Mouse (Mus musculus) embryonic fibroblast, embryonic 13.5 days (primary cell): Measurements from ENCODE around the gene Mpped2. TPM values are rescaled to one million over a fixed set of nuclear protein-coding genes. Genes with fewer than 3 reads are reported as not detected.

ENCODE experiments used
- H3K27ac ChIP-seq: 2 replicates; pipeline ENCODE4 v1.5.1; 2012; ENCODE audit warnings: low read length, control low read depth, inconsistent platforms; ENCODE audit not compliant: insufficient read depth
- H3K4me1 ChIP-seq: 2 replicates; pipeline ENCODE4 v1.6.1; 2011; ENCODE audit warnings: low read length; ENCODE audit not compliant: control insufficient read depth, insufficient read depth
- H3K4me3 ChIP-seq: 2 replicates; pipeline ENCODE4 v1.5.1; 2011; ENCODE audit warnings: mild to moderate bottlenecking, control low read depth, low read length; ENCODE audit not compliant: insufficient read depth
- CTCF ChIP-seq: IDR thresholded peaks from 2 replicates; pipeline ENCODE4 v1.5.1; 2011; ENCODE audit warnings: mild to moderate bottlenecking, control low read depth, low read length, moderate library complexity, borderline replicate concordance; ENCODE audit not compliant: insufficient read depth
- POLR2A ChIP-seq: IDR thresholded peaks from 2 replicates; pipeline ENCODE4 v1.6.1; 2011; ENCODE audit warnings: low read depth, mild to moderate bottlenecking, control low read depth, low read length, moderate library complexity
- polyA plus RNA-seq: library from polyadenylated mRNA; stranded (reverse); fragments of >200 nt; gene quantifications from 2 replicates; pipeline ENCODE4 v1.2.4, GENCODE M21; 2011; ENCODE audit warnings: low read depth; ENCODE audit not compliant: missing spikeins, insufficient read length

Gene Mpped2
- polyA plus RNA-seq, 1 experiment, result 9.8 TPM

GRCm38 (mm10) chr2:106744086-106744485 is 51.0 kb downstream of the Mpped2 start:
- H3K27ac ChIP-seq, result no peak overlapping the region
- H3K4me1 ChIP-seq, result no peaks in the 10 kb centered on the region
- no peak for TF ChIP-seq POLR2A
- TF ChIP-seq CTCF, result no peak
- no peak overlapping the region for H3K4me3 ChIP-seq

- no peak overlapping the region for H3K27ac ChIP-seq
- H3K4me1 ChIP-seq, result no peaks in the 10 kb centered on the region
- TF ChIP-seq POLR2A, result no peak
- no peak for TF ChIP-seq CTCF
- H3K4me3 ChIP-seq, result no peak overlapping the region
Observed at GRCm38 (mm10) chr2:106744601-106745000, 51.5 kb downstream of the Mpped2 start.

DNA sequence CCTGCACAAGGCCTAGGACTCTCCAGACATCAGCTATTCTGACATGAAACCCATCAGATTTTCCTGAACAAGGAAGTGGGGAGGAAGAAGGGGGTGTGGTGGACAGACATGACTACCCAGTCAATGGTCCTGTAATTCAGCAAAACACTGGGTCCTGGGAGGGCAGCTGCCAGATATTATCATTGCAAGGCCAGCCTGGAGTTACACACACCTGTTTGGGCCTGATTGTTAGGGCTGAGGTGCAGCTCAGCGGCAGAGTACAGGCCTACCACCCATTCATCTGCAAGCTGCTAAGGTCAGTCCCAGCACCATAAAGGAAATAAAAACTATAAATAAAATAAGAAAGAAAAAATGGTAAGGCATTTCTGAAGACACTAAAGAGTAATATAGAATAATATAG is 52.3 kb downstream of the Mpped2 start:
- H3K27ac ChIP-seq, result no peak overlapping the region
- no peaks in the 10 kb centered on the region for H3K4me1 ChIP-seq
- no peak for TF ChIP-seq POLR2A
- TF ChIP-seq CTCF, result no peak
- no peak overlapping the region for H3K4me3 ChIP-seq

DNA sequence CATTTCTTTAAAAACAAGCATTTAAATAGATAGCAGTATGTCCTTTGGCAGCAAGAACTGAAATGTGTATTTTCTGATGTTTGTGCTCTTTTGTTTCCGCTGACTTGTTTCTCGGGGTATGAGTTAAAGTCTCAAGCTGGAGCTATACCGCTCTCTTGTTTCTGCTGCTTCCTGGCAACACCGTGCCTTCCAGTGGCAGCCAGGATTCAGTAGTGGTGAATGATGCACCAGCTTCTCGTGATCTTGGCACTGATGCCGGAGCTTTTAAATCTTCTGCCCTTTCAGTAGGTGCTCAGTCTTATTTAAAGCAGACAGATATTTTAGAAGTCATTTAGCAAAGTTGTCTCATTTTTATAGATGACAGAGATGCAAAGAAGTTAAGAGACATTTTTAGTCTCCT is 53.1 kb downstream of the Mpped2 start:
- Histone ChIP-seq H3K27ac (no peak overlapping the region), H3K4me3 (no peak overlapping the region), H3K4me1 (no peaks in the 10 kb centered on the region)
- TF ChIP-seq POLR2A, result no peak

GRCm38 (mm10) chr2:106746905-106747304 is 53.8 kb downstream of the Mpped2 start:
- H3K27ac ChIP-seq, result no peak overlapping the region
- H3K4me3 ChIP-seq, result no peak overlapping the region
- no peak for TF ChIP-seq POLR2A
- TF ChIP-seq CTCF, result no peak
- no peaks in the 10 kb centered on the region for H3K4me1 ChIP-seq

GRCm38 (mm10) chr2:106747342-106747741 is 54.3 kb downstream of the Mpped2 start:
- TF ChIP-seq CTCF (no peak), POLR2A (no peak)
- H3K4me3 ChIP-seq, result no peak overlapping the region
- H3K4me1 ChIP-seq, result no peaks in the 10 kb centered on the region
- H3K27ac ChIP-seq, result no peak overlapping the region

GRCm38 (mm10) chr2:106750878-106751277 is 57.8 kb downstream of the Mpped2 start:
- no peak for TF ChIP-seq POLR2A
- TF ChIP-seq CTCF, result no peak
- Histone ChIP-seq H3K4me1 (no peaks in the 10 kb centered on the region), H3K4me3 (no peak overlapping the region), H3K27ac (no peak overlapping the region)

DNA sequence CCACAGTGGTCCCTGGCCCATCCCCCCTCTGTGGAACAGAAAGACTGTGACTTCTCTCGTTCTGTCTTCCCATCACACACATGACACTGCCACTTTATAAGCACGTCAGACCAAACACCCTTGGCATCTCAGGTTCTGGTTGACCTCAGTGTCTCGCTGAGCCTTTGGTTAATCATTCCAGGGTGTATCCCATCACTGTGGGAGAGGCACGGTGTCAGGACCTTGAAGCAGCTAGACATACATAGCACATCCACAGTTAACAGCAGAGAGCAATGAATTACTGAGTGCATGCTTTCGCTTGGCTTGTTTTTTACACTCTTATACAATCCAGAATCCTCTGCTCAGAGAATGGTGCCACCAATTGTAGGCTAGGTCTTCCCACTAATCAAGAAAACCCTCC is 60.6 kb downstream of the Mpped2 start:
- Histone ChIP-seq H3K4me3 (no peak overlapping the region), H3K4me1 (no peaks in the 10 kb centered on the region), H3K27ac (no peak overlapping the region)
- TF ChIP-seq POLR2A (no peak), CTCF (no peak)

- Histone ChIP-seq H3K4me1 (no peaks in the 10 kb centered on the region), H3K27ac (no peak overlapping the region), H3K4me3 (no peak overlapping the region)
- TF ChIP-seq POLR2A (no peak), CTCF (no peak)
Observed at GRCm38 (mm10) chr2:106754696-106755095, 61.6 kb downstream of the Mpped2 start.

- no peak for TF ChIP-seq POLR2A
- TF ChIP-seq CTCF, result no peak
- Histone ChIP-seq H3K4me1 (no peaks in the 10 kb centered on the region), H3K4me3 (no peak overlapping the region), H3K27ac (no peak overlapping the region)
Observed at GRCm38 (mm10) chr2:106756354-106757103, 63.5 kb downstream of the Mpped2 start.

DNA sequence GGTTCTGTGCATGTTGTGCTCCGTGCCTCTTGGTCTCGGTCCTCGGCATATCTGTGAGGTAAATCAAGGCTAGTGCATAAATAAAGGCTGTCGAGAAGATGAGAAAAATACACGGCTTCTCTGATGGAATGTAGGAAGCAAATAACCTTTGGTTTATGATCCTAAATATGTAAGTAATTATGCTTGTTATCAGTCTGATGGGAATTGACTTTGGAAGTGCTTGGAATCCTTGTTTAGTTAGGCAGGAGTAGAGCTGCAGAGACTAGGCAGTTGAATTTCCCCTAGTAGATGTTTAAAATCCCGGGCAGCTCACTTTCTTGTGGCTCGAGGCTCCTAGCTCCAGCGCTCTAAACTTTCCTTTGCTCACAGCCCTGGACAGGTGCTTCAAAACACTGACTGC is 69.9 kb downstream of the Mpped2 start:
- Histone ChIP-seq H3K27ac (no peak overlapping the region), H3K4me3 (no peak overlapping the region), H3K4me1 (no peaks in the 10 kb centered on the region)
- no peak for TF ChIP-seq POLR2A
- no peak for TF ChIP-seq CTCF

- Histone ChIP-seq H3K4me3 (no peak overlapping the region), H3K4me1 (no peaks in the 10 kb centered on the region), H3K27ac (no peak overlapping the region)
- TF ChIP-seq CTCF, result no peak
- TF ChIP-seq POLR2A, result no peak
Observed at GRCm38 (mm10) chr2:106769236-106769635, 76.2 kb downstream of the Mpped2 start.
